Comparison of ENCODE assay signal across 10 mouse cellular contexts in the genomic region with DNA sequence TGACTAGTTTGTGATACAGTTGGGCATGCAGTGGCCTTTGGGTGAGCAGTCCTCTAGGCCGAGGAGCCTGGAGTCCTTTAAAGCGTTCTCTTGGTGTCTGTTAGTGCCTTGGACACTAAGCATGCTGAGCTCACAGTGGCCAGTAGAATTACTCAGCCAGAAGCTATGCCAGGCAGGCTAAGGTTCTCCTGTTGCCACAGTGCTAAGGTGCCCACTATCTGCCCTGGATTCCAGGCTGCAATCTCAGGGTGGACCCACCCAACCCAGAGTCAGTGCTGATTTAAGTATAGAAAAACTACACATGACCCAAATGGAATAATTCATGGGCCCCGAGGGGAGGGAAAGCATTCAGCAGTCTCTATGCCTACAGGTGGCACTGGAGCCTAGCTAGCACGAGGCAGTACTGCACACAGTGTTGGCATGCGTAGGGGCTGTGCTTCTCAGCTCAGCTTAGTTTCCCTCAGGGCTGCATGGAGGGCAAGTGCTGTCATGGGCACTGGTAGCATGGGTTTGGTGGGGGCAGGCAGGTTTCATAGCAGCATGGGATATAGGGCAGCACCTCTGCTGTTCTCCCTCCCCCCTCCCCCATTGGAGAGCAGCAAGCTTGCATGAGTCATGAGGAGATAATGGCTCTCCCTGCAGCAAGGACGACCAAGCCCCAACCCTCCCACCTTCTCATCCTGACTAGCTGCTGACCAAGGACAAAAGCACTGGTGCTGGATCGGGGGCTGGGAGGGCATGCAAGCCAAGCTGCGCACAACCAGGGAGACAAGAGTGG. TPM values are rescaled to one million over a fixed set of nuclear protein-coding genes. Genes with fewer than 3 reads are reported as not detected.
DNase-seq lines count a peak whose midpoint lies in the region; ATAC-seq and TF ChIP-seq lines count a peak whose summit lies in the region.
"Had no signal": no experiment of that assay in that cellular context is flagged by ENCODE, and none has a peak within 500 bp of the region (broad histone marks: within the 10 kb centered on the region; RNA-seq: fewer than 3 reads in every experiment).

No protein-coding gene starts in this region.

- no peaks in the 10 kb centered on the region for H3K36me3 ChIP-seq in embryonic facial prominence, embryonic 11.5 days (replicated peaks; ENCODE audit: control insufficient read depth, insufficient read depth, low read depth, low read length)
- peaks cover 11% of the 10 kb centered on the region; the same call in 1 of the 2 replicates for H3K36me3 ChIP-seq in hindbrain, embryonic 11.5 days (ENCODE audit: control insufficient read depth, insufficient read depth, low read length)
- H3K36me3 ChIP-seq in liver, embryonic 11.5 days (ENCODE audit: control insufficient read depth, insufficient read depth, low read length), result peaks cover 13% of the 10 kb centered on the region
- H3K36me3 ChIP-seq in stomach, postnatal 0 days (ENCODE audit: control insufficient read depth, insufficient read depth, low read length), result 0 out of 2 replicates have a peak, but pooled peaks cover 2% of the 10 kb centered on the region

- no peaks in the 10 kb centered on the region for H3K27me3 ChIP-seq in embryonic facial prominence, embryonic 11.5 days (ENCODE audit: control insufficient read depth, insufficient read depth, low read length)
- H3K27me3 ChIP-seq in hindbrain, embryonic 11.5 days (ENCODE audit: control insufficient read depth, insufficient read depth, low read length), result no peaks in the 10 kb centered on the region
- no peaks in the 10 kb centered on the region for H3K27me3 ChIP-seq in liver, embryonic 11.5 days (replicated peaks; ENCODE audit: control insufficient read depth, insufficient read depth, low read length)
- no peaks in the 10 kb centered on the region for H3K27me3 ChIP-seq in stomach, postnatal 0 days (ENCODE audit: control insufficient read depth, insufficient read depth, low read length)

- TF ChIP-seq CTCF in stomach, postnatal 0 days (IDR thresholded peaks at IDR 0.05; ENCODE audit: low read depth), result peak; percentile 71

- no peak for TF ChIP-seq EP300 in stomach, postnatal 0 days (optimal IDR thresholded peaks at IDR 0.05)

- H3K4me3 ChIP-seq in embryonic facial prominence, embryonic 11.5 days (ENCODE audit: low read depth, low read length), result no peak overlapping the region
- no peak overlapping the region for H3K4me3 ChIP-seq in hindbrain, embryonic 11.5 days (ENCODE audit: low read depth, low read length)
- no peak overlapping the region for H3K4me3 ChIP-seq in liver, embryonic 11.5 days (ENCODE audit: low read depth, low read length)
- H3K4me3 ChIP-seq in stomach, postnatal 0 days (ENCODE audit: low read depth, low read length), result no peak overlapping the region
- H3K4me3 ChIP-seq: erythroblast, embryonic 14.5 days had no signal

- no peak overlapping the region for H3K27ac ChIP-seq in embryonic facial prominence, embryonic 11.5 days (replicated peaks; ENCODE audit: low read depth, low read length)
- no peak overlapping the region for H3K27ac ChIP-seq in hindbrain, embryonic 11.5 days (ENCODE audit: low read depth, low read length)
- no peak overlapping the region for H3K27ac ChIP-seq in liver, embryonic 11.5 days (ENCODE audit: low read depth, low read length)
- peak overlapping the region; percentile 20; the same call in 1 of the 2 replicates for H3K27ac ChIP-seq in stomach, postnatal 0 days (replicated peaks)
- H3K27ac ChIP-seq: macrophage had no signal

- H3K4me1 ChIP-seq in embryonic facial prominence, embryonic 11.5 days (ENCODE audit: control insufficient read depth, insufficient read depth, low read length), result no peaks in the 10 kb centered on the region
- H3K4me1 ChIP-seq in hindbrain, embryonic 11.5 days (replicated peaks; ENCODE audit: control insufficient read depth, insufficient read depth, low read length), result peaks cover 5% of the 10 kb centered on the region
- peaks cover 3% of the 10 kb centered on the region; the same call in 1 of the 2 replicates for H3K4me1 ChIP-seq in liver, embryonic 11.5 days (replicated peaks; ENCODE audit: control insufficient read depth, insufficient read depth, low read length)
- no peaks in the 10 kb centered on the region for H3K4me1 ChIP-seq in stomach, postnatal 0 days (replicated peaks; ENCODE audit: control insufficient read depth, insufficient read depth)

- no peak overlapping the region for H3K4me2 ChIP-seq in embryonic facial prominence, embryonic 11.5 days (ENCODE audit: low read depth, low read length)
- no peak overlapping the region for H3K4me2 ChIP-seq in hindbrain, embryonic 11.5 days (replicated peaks; ENCODE audit: low read depth, low read length)
- H3K4me2 ChIP-seq in liver, embryonic 11.5 days, result no peak overlapping the region
- H3K4me2 ChIP-seq in stomach, postnatal 0 days (replicated peaks; ENCODE audit: low read depth), result no peak overlapping the region

- 70% methylated on average over 8 of the region's 8 CpGs for WGBS in embryonic facial prominence, embryonic 11.5 days
- WGBS in hindbrain, embryonic 11.5 days, result 80% methylated on average over 8 of the region's 8 CpGs
- 75% methylated on average over 8 of the region's 8 CpGs for WGBS in liver, embryonic 11.5 days
- WGBS in stomach, postnatal 0 days, result 65% methylated on average over 8 of the region's 8 CpGs

- peak; percentile 17; the same call in 1 of the 2 replicates for ATAC-seq in frontal cortex, adult (ENCODE audit: low TSS enrichment)
- 0 out of 2 replicates have a peak, but pooled peaks have one; percentile 63 for ATAC-seq in embryonic facial prominence, embryonic 11.5 days (replicated peaks; ENCODE audit: insufficient number of reproducible peaks, low FRiP score, low TSS enrichment, low read depth)
- ATAC-seq in hindbrain, embryonic 11.5 days (ENCODE audit: low FRiP score), result peak; percentile 68; the same call in 1 of the 2 replicates
- ATAC-seq in liver, embryonic 11.5 days (replicated peaks; ENCODE audit: low FRiP score), result 0 out of 2 replicates have a peak, but pooled peaks have one; percentile 29
- ATAC-seq in stomach, postnatal 0 days (ENCODE audit: low FRiP score, low TSS enrichment), result peak; percentile 82

- H3K9ac ChIP-seq in embryonic facial prominence, embryonic 11.5 days (replicated peaks; ENCODE audit: low read length), result no peak overlapping the region
- no peak overlapping the region for H3K9ac ChIP-seq in hindbrain, embryonic 11.5 days (ENCODE audit: low read depth, low read length)
- no peak overlapping the region for H3K9ac ChIP-seq in liver, embryonic 11.5 days (ENCODE audit: low read depth, low read length)
- H3K9ac ChIP-seq in stomach, postnatal 0 days (ENCODE audit: low read length), result no peak overlapping the region

- no peaks in the 10 kb centered on the region for H3K9me3 ChIP-seq in embryonic facial prominence, embryonic 11.5 days (replicated peaks; ENCODE audit: control insufficient read depth, low read length)
- no peaks in the 10 kb centered on the region for H3K9me3 ChIP-seq in hindbrain, embryonic 11.5 days (ENCODE audit: control insufficient read depth, low read length)
- no peaks in the 10 kb centered on the region for H3K9me3 ChIP-seq in liver, embryonic 11.5 days (ENCODE audit: control insufficient read depth, low read length)
- no peaks in the 10 kb centered on the region for H3K9me3 ChIP-seq in stomach, postnatal 0 days (ENCODE audit: control insufficient read depth, low read length)

- no peak for DNase-seq in frontal cortex, adult 2 months (ENCODE audit: extremely low spot score in 1 of 2, low spot score in 1 of 2)
- peak; percentile 53 for DNase-seq in 3134 (ENCODE audit: extremely low read depth, insufficient read length, low spot score)
- DNase-seq in embryonic facial prominence, embryonic 11.5 days (ENCODE audit: low spot score), result no peak
- peak; percentile 8 for DNase-seq in hindbrain, embryonic 11.5 days (ENCODE audit: low spot score)
- no peak for DNase-seq in liver, embryonic 11.5 days (ENCODE audit: low spot score)
- DNase-seq in stomach, postnatal 0 days (ENCODE audit: low spot score), result peak; percentile 58
- no peak for DNase-seq in frontal cortex, postnatal 14 days (ENCODE audit: low spot score in 2 of 2)

RNA-seq across cellular contexts. Expression of gene Psmg4, which starts 29.8 kb away (rescaled TPM):
- 47.9 and 61.2 TPM in 2 replicates for polyA plus RNA-seq in frontal cortex, adult 2 months (2012; rRNA removed)
- polyA plus RNA-seq in embryonic facial prominence, embryonic 11.5 days (2014; fragmentation: Nextera tagmentation; extraction: Ambion mirVana), result 101 and 108 TPM in 2 replicates
- 92.0 and 95.8 TPM in 2 replicates for polyA plus RNA-seq in hindbrain, embryonic 11.5 days (2014; fragmentation: Nextera tagmentation; extraction: Ambion mirVana)
- polyA plus RNA-seq in liver, embryonic 11.5 days (2014; fragmentation: Nextera tagmentation; extraction: Ambion mirVana), result 85.0 and 91.4 TPM in 2 replicates
- 60.9 and 71.1 TPM in 2 replicates for polyA plus RNA-seq in stomach, postnatal 0 days (2015; fragmentation: Nextera tagmentation; extraction: Ambion mirVana)

Comparison
In these comparisons a context has a peak if more than half of its experiments do, and no peak if none do; other contexts are left out.
1. ATAC-seq: peak in every context shown above with its lines; median percentile 82 in stomach, postnatal 0 days; 68 in hindbrain, embryonic 11.5 days; 63 in embryonic facial prominence, embryonic 11.5 days; 29 in liver, embryonic 11.5 days; 17 in frontal cortex, adult.
2. DNase-seq: peak in 3134 (single experiment), hindbrain, embryonic 11.5 days (single experiment) and stomach, postnatal 0 days (single experiment); none in frontal cortex, adult 2 months (0 of 2), embryonic facial prominence, embryonic 11.5 days (single experiment), liver, embryonic 11.5 days (single experiment) and frontal cortex, postnatal 14 days (0 of 2).